ENCODE assay signal across 14 mouse cellular contexts in genomic region chr12:117115254-117115865, GRCm38 (mm10).
A peak's percentile ranks its signal among the peaks of the same experiment; 100 is the strongest.
DNase-seq lines count a peak whose midpoint lies in the region; ATAC-seq and TF ChIP-seq lines count a peak whose summit lies in the region.
"Had no signal": no experiment of that assay in that cellular context is flagged by ENCODE, and none has a peak within 500 bp of the region (broad histone marks: within the 10 kb centered on the region; RNA-seq: fewer than 3 reads in every experiment).

No protein-coding gene starts in this region.

- H3K9me3 ChIP-seq in forebrain, embryonic 14.5 days (replicated peaks; ENCODE audit: control insufficient read depth, low read length) = no peaks in the 10 kb centered on the region
- no peaks in the 10 kb centered on the region for H3K9me3 ChIP-seq in forebrain, postnatal 0 days (ENCODE audit: low read length)
- no peaks in the 10 kb centered on the region for H3K9me3 ChIP-seq in hindbrain, postnatal 0 days (ENCODE audit: low read length)
- H3K9me3 ChIP-seq in neural tube, embryonic 13.5 days = no peaks in the 10 kb centered on the region
- H3K9me3 ChIP-seq in kidney, embryonic 14.5 days (ENCODE audit: control insufficient read depth, low read length) = no peaks in the 10 kb centered on the region
- H3K9me3 ChIP-seq: heart, embryonic 10.5 days; liver, embryonic 12.5 days; stomach, embryonic 15.5 days had no signal

- 51% methylated on average over 10 of the region's 10 CpGs for whole genome bisulfite sequencing in forebrain, embryonic 14.5 days
- WGBS in forebrain, postnatal 0 days = 46% methylated on average over 10 of the region's 10 CpGs
- WGBS in hindbrain, postnatal 0 days = 46% methylated on average over 10 of the region's 10 CpGs
- WGBS in neural tube, embryonic 13.5 days = 46% methylated on average over 10 of the region's 10 CpGs
- WGBS in kidney, embryonic 14.5 days = 62% methylated on average over 10 of the region's 10 CpGs

- H3K4me1 ChIP-seq in forebrain, embryonic 14.5 days (ENCODE audit: control insufficient read depth, insufficient read depth, low read length) = no peaks in the 10 kb centered on the region; the same call in 1 of the 2 replicates
- no peaks in the 10 kb centered on the region for H3K4me1 ChIP-seq in forebrain, postnatal 0 days (ENCODE audit: insufficient read depth)
- no peaks in the 10 kb centered on the region for H3K4me1 ChIP-seq in hindbrain, postnatal 0 days (ENCODE audit: insufficient read depth, low read length)
- H3K4me1 ChIP-seq in neural tube, embryonic 13.5 days (replicated peaks) = peaks cover 13% of the 10 kb centered on the region
- H3K4me1 ChIP-seq in kidney, embryonic 14.5 days (ENCODE audit: control insufficient read depth, insufficient read depth, low read length) = no peaks in the 10 kb centered on the region
- H3K4me1 ChIP-seq: heart, embryonic 10.5 days; liver, embryonic 12.5 days; stomach, embryonic 15.5 days had no signal

- H3K36me3 ChIP-seq in forebrain, embryonic 14.5 days (ENCODE audit: control insufficient read depth, insufficient read depth, low read length) = no peaks in the 10 kb centered on the region
- H3K36me3 ChIP-seq in forebrain, postnatal 0 days (ENCODE audit: insufficient read depth) = no peaks in the 10 kb centered on the region
- no peaks in the 10 kb centered on the region for H3K36me3 ChIP-seq in hindbrain, postnatal 0 days (ENCODE audit: insufficient read depth, low read length)
- H3K36me3 ChIP-seq in neural tube, embryonic 13.5 days = no peaks in the 10 kb centered on the region
- H3K36me3 ChIP-seq in kidney, embryonic 14.5 days (ENCODE audit: control insufficient read depth, insufficient read depth, low read length) = no peaks in the 10 kb centered on the region
- H3K36me3 ChIP-seq: heart, embryonic 10.5 days; liver, embryonic 12.5 days; stomach, embryonic 15.5 days had no signal

- H3K9ac ChIP-seq in forebrain, embryonic 14.5 days (ENCODE audit: low read length) = no peak overlapping the region
- H3K9ac ChIP-seq in forebrain, postnatal 0 days = 0 out of 2 replicates have a peak overlapping the region, but pooled peaks have one; percentile 14
- H3K9ac ChIP-seq in hindbrain, postnatal 0 days (replicated peaks; ENCODE audit: low read length) = no peak overlapping the region
- 0 out of 2 replicates have a peak overlapping the region, but pooled peaks have one; percentile 17 for H3K9ac ChIP-seq in neural tube, embryonic 13.5 days
- H3K9ac ChIP-seq in kidney, embryonic 14.5 days (ENCODE audit: low read depth, low read length) = no peak overlapping the region
- H3K9ac ChIP-seq: liver, embryonic 12.5 days; stomach, embryonic 15.5 days had no signal

- no peak overlapping the region for H3K4me2 ChIP-seq in forebrain, embryonic 14.5 days (ENCODE audit: low read length)
- no peak overlapping the region for H3K4me2 ChIP-seq in forebrain, postnatal 0 days (ENCODE audit: low read depth)
- no peak overlapping the region for H3K4me2 ChIP-seq in hindbrain, postnatal 0 days (ENCODE audit: low read depth, low read length)
- no peak overlapping the region for H3K4me2 ChIP-seq in neural tube, embryonic 13.5 days
- no peak overlapping the region for H3K4me2 ChIP-seq in kidney, embryonic 14.5 days (replicated peaks; ENCODE audit: low read depth, low read length)
- H3K4me2 ChIP-seq: liver, embryonic 12.5 days; stomach, embryonic 15.5 days had no signal

- no peak overlapping the region for H3K27ac ChIP-seq in forebrain, embryonic 14.5 days (ENCODE audit: low read depth, low read length)
- H3K27ac ChIP-seq in forebrain, postnatal 0 days (ENCODE audit: low read depth, low read length) = no peak overlapping the region
- H3K27ac ChIP-seq in hindbrain, postnatal 0 days = no peak overlapping the region
- 0 out of 2 replicates have a peak overlapping the region, but pooled peaks have one; percentile 14 for H3K27ac ChIP-seq in neural tube, embryonic 13.5 days (replicated peaks)
- H3K27ac ChIP-seq in kidney, embryonic 14.5 days (ENCODE audit: low read depth, low read length) = no peak overlapping the region
- H3K27ac ChIP-seq: heart, embryonic 10.5 days; liver, embryonic 12.5 days; stomach, embryonic 15.5 days had no signal

- TF ChIP-seq CTCF in forebrain, postnatal 0 days (IDR thresholded peaks at IDR 0.05; ENCODE audit: low read depth) = no peak
- TF ChIP-seq CTCF in hindbrain, postnatal 0 days (IDR thresholded peaks at IDR 0.05; ENCODE audit: low read depth) = no peak

- peak; percentile 19 for DNase-seq in forebrain, embryonic 14.5 days (ENCODE audit: low spot score)
- DNase-seq in forebrain, postnatal 0 days = peak; percentile 11
- DNase-seq in hindbrain, postnatal 0 days (ENCODE audit: low spot score) = no peak
- no peak for DNase-seq in MN1 (ENCODE audit: low spot score)
- no peak for DNase-seq in embryo, embryonic 11 days
- DNase-seq: cerebellum, adult 9-11 months; heart, postnatal 10 days; kidney, adult 9 months had no signal

- H3K4me3 ChIP-seq in forebrain, embryonic 14.5 days (ENCODE audit: low read depth, low read length) = no peak overlapping the region
- H3K4me3 ChIP-seq in forebrain, postnatal 0 days (ENCODE audit: low read depth, low read length) = no peak overlapping the region
- H3K4me3 ChIP-seq in hindbrain, postnatal 0 days (ENCODE audit: low read length) = no peak overlapping the region
- no peak overlapping the region for H3K4me3 ChIP-seq in neural tube, embryonic 13.5 days
- H3K4me3 ChIP-seq in kidney, embryonic 14.5 days (ENCODE audit: low read length) = no peak overlapping the region
- H3K4me3 ChIP-seq: heart, embryonic 10.5 days; liver, embryonic 12.5 days; stomach, embryonic 15.5 days had no signal

- peak; percentile 55; the same call in 1 of the 2 replicates for ATAC-seq in forebrain, embryonic 14.5 days
- peak; percentile 74; the same call in 1 of the 2 replicates for ATAC-seq in forebrain, postnatal 0 days
- ATAC-seq in hindbrain, postnatal 0 days = peak; percentile 42
- ATAC-seq in neural tube, embryonic 13.5 days (ENCODE audit: low read depth) = peak; percentile 42; the same call in 1 of the 2 replicates
- no peak for ATAC-seq in kidney, embryonic 14.5 days (ENCODE audit: low FRiP score, low TSS enrichment)
- ATAC-seq: inflammation-experienced regulatory T-cells, adult 6 months; liver, embryonic 12.5 days had no signal

- no peaks in the 10 kb centered on the region for H3K27me3 ChIP-seq in forebrain, embryonic 14.5 days (replicated peaks; ENCODE audit: control insufficient read depth, insufficient read depth, low read length)
- no peaks in the 10 kb centered on the region for H3K27me3 ChIP-seq in forebrain, postnatal 0 days (ENCODE audit: insufficient read depth, low read length)
- no peaks in the 10 kb centered on the region; the same call in 1 of the 2 replicates for H3K27me3 ChIP-seq in hindbrain, postnatal 0 days (ENCODE audit: insufficient read depth, low read length)
- peaks cover 82% of the 10 kb centered on the region for H3K27me3 ChIP-seq in neural tube, embryonic 13.5 days
- no peaks in the 10 kb centered on the region for H3K27me3 ChIP-seq in kidney, embryonic 14.5 days (ENCODE audit: control insufficient read depth, insufficient read depth, low read length)
- H3K27me3 ChIP-seq: liver, embryonic 12.5 days; stomach, embryonic 15.5 days had no signal

Comparison
In these comparisons a context has a peak if more than half of its experiments do, and no peak if none do; other contexts are left out.
1. H3K9ac ChIP-seq: peak in forebrain, postnatal 0 days (single experiment) and neural tube, embryonic 13.5 days (single experiment); none in forebrain, embryonic 14.5 days (single experiment), hindbrain, postnatal 0 days (single experiment) and kidney, embryonic 14.5 days (single experiment).
2. DNase-seq: peak in forebrain, embryonic 14.5 days (single experiment) and forebrain, postnatal 0 days (single experiment); none in hindbrain, postnatal 0 days (single experiment), MN1 (single experiment) and embryo, embryonic 11 days (single experiment).